Mouse (Mus musculus): ENCODE measurements around the gene Galr2. TPM values are rescaled to one million over a fixed set of nuclear protein-coding genes. Genes with fewer than 3 reads are reported as not detected.

Gene Galr2
- polyA plus RNA-seq, 1 experiment from 2014 or later, result 0.49 TPM

- no peak for ATAC-seq (ENCODE audit: insufficient read depth, low FRiP score, low TSS enrichment)
- WGBS, result 88% methylated on average over 10 of the region's 10 CpGs
- Histone ChIP-seq H3K4me2 (ENCODE audit: low read depth) (peak within 1 kb of the TSS; percentile 56), H3K4me3 (ENCODE audit: low read depth, low read length) (peak within 1 kb of the TSS; percentile 47), H3K9ac (ENCODE audit: low read length) (peak within 1 kb of the TSS; percentile 55), H3K9me3 (ENCODE audit: control insufficient read depth, low read length) (no peaks in the 10 kb centered on the region), H3K27me3 (ENCODE audit: control insufficient read depth, insufficient read depth, low read length) (no peaks in the 10 kb centered on the region), H3K27ac (ENCODE audit: low read depth, low read length) (no peak within 1 kb of the TSS), H3K4me1 (ENCODE audit: control insufficient read depth, insufficient read depth, low read length) (peaks cover 4% of the 10 kb centered on the region), H3K36me3 (ENCODE audit: control insufficient read depth, insufficient read depth, low read length) (peaks cover 6% of the 10 kb centered on the region)
- DNase-seq (ENCODE audit: low spot score), result no peak
These were observed 26.4 kb downstream of the Galr2 start, which contains the start of gene Exoc7 for GRCm38 (mm10) chr11:116307019-116307725. TSS of gene Exoc7 (minus strand) at chr11:116307233.

GRCm38 (mm10) chr11:116307762-116308531, 27.2 kb downstream of the Galr2 start:
- DNase-seq (ENCODE audit: low spot score), result no peak
- Histone ChIP-seq H3K4me3 (ENCODE audit: low read depth, low read length) (no peak overlapping the region), H3K9ac (ENCODE audit: low read length) (no peak overlapping the region), H3K27ac (ENCODE audit: low read depth, low read length) (no peak overlapping the region), H3K9me3 (ENCODE audit: control insufficient read depth, low read length) (no peaks in the 10 kb centered on the region), H3K36me3 (ENCODE audit: control insufficient read depth, insufficient read depth, low read length) (peaks cover 6% of the 10 kb centered on the region; the same call in 1 of the 2 replicates), H3K4me1 (ENCODE audit: control insufficient read depth, insufficient read depth, low read length) (peaks cover 4% of the 10 kb centered on the region), H3K27me3 (ENCODE audit: control insufficient read depth, insufficient read depth, low read length) (no peaks in the 10 kb centered on the region), H3K4me2 (ENCODE audit: low read depth) (no peak overlapping the region)
- no peak for ATAC-seq (ENCODE audit: insufficient read depth, low FRiP score, low TSS enrichment)
- WGBS, result 92% methylated on average over 12 of the region's 12 CpGs

GRCm38 (mm10) chr11:116309601-116310000, 28.9 kb downstream of the Galr2 start:
- Histone ChIP-seq H3K4me2 (ENCODE audit: low read depth) (no peak overlapping the region), H3K27ac (ENCODE audit: low read depth, low read length) (no peak overlapping the region), H3K27me3 (ENCODE audit: control insufficient read depth, insufficient read depth, low read length) (no peaks in the 10 kb centered on the region), H3K9ac (ENCODE audit: low read length) (no peak overlapping the region), H3K36me3 (ENCODE audit: control insufficient read depth, insufficient read depth, low read length) (peaks cover 2% of the 10 kb centered on the region; the same call in 1 of the 2 replicates), H3K9me3 (ENCODE audit: control insufficient read depth, low read length) (no peaks in the 10 kb centered on the region), H3K4me3 (ENCODE audit: low read depth, low read length) (no peak overlapping the region), H3K4me1 (ENCODE audit: control insufficient read depth, insufficient read depth, low read length) (peaks cover 4% of the 10 kb centered on the region)
- DNase-seq (ENCODE audit: low spot score), result no peak
- 74% methylated on average over 3 of the region's 3 CpGs for whole genome bisulfite sequencing
- no peak for ATAC-seq (ENCODE audit: insufficient read depth, low FRiP score, low TSS enrichment)

GRCm38 (mm10) chr11:116311169-116311568, 30.4 kb downstream of the Galr2 start:
- no peak for ATAC-seq (ENCODE audit: insufficient read depth, low FRiP score, low TSS enrichment)
- H3K4me3 ChIP-seq (ENCODE audit: low read depth, low read length), result no peak overlapping the region
- no peaks in the 10 kb centered on the region for H3K9me3 ChIP-seq (ENCODE audit: control insufficient read depth, low read length)
- no peaks in the 10 kb centered on the region for H3K36me3 ChIP-seq (ENCODE audit: control insufficient read depth, insufficient read depth, low read length)
- no peaks in the 10 kb centered on the region for H3K4me1 ChIP-seq (ENCODE audit: control insufficient read depth, insufficient read depth, low read length)
- H3K27me3 ChIP-seq (ENCODE audit: control insufficient read depth, insufficient read depth, low read length), result no peaks in the 10 kb centered on the region
- no peak for DNase-seq (ENCODE audit: low spot score)
- H3K9ac ChIP-seq (ENCODE audit: low read length), result no peak overlapping the region
- 51% methylated on average over 8 of the region's 8 CpGs for WGBS
- no peak overlapping the region for H3K27ac ChIP-seq (ENCODE audit: low read depth, low read length)
- no peak overlapping the region for H3K4me2 ChIP-seq (ENCODE audit: low read depth)

GRCm38 (mm10) chr11:116312359-116312758, 31.6 kb downstream of the Galr2 start:
- Histone ChIP-seq H3K9me3 (ENCODE audit: control insufficient read depth, low read length) (no peaks in the 10 kb centered on the region), H3K4me3 (ENCODE audit: low read depth, low read length) (no peak overlapping the region), H3K4me2 (ENCODE audit: low read depth) (no peak overlapping the region), H3K27me3 (ENCODE audit: control insufficient read depth, insufficient read depth, low read length) (no peaks in the 10 kb centered on the region), H3K27ac (ENCODE audit: low read depth, low read length) (no peak overlapping the region), H3K36me3 (ENCODE audit: control insufficient read depth, insufficient read depth, low read length) (no peaks in the 10 kb centered on the region), H3K9ac (ENCODE audit: low read length) (no peak overlapping the region), H3K4me1 (ENCODE audit: control insufficient read depth, insufficient read depth, low read length) (no peaks in the 10 kb centered on the region)
- WGBS, result 60% methylated on average over 8 of the region's 8 CpGs
- DNase-seq (ENCODE audit: low spot score) (no peak), ATAC-seq (ENCODE audit: insufficient read depth, low FRiP score, low TSS enrichment) (no peak)

GRCm38 (mm10) chr11:116318719-116319659, 38.2 kb downstream of the Galr2 start:
- Histone ChIP-seq H3K9ac (ENCODE audit: low read length) (peak overlapping the region; percentile 81), H3K4me3 (ENCODE audit: low read depth, low read length) (peak overlapping the region; percentile 37), H3K9me3 (ENCODE audit: control insufficient read depth, low read length) (no peaks in the 10 kb centered on the region), H3K27ac (ENCODE audit: low read depth, low read length) (no peak overlapping the region), H3K27me3 (ENCODE audit: control insufficient read depth, insufficient read depth, low read length) (no peaks in the 10 kb centered on the region), H3K4me1 (ENCODE audit: control insufficient read depth, insufficient read depth, low read length) (no peaks in the 10 kb centered on the region), H3K4me2 (ENCODE audit: low read depth) (peak overlapping the region; percentile 97), H3K36me3 (ENCODE audit: control insufficient read depth, insufficient read depth, low read length) (no peaks in the 10 kb centered on the region)
- DNase-seq (ENCODE audit: low spot score) (peak; percentile 88), ATAC-seq (ENCODE audit: insufficient read depth, low FRiP score, low TSS enrichment) (peak; percentile 68)
- WGBS, result 3% methylated on average over 39 of the region's 41 CpGs

- DNase-seq (ENCODE audit: low spot score) (no peak), ATAC-seq (ENCODE audit: insufficient read depth, low FRiP score, low TSS enrichment) (no peak)
- Histone ChIP-seq H3K4me2 (ENCODE audit: low read depth) (no peak overlapping the region), H3K4me1 (ENCODE audit: control insufficient read depth, insufficient read depth, low read length) (peaks cover 18% of the 10 kb centered on the region), H3K27me3 (ENCODE audit: control insufficient read depth, insufficient read depth, low read length) (no peaks in the 10 kb centered on the region), H3K27ac (ENCODE audit: low read depth, low read length) (no peak overlapping the region), H3K36me3 (ENCODE audit: control insufficient read depth, insufficient read depth, low read length) (no peaks in the 10 kb centered on the region), H3K9me3 (ENCODE audit: control insufficient read depth, low read length) (no peaks in the 10 kb centered on the region), H3K4me3 (ENCODE audit: low read depth, low read length) (no peak overlapping the region), H3K9ac (ENCODE audit: low read length) (no peak overlapping the region)
- 74% methylated on average over 7 of the region's 7 CpGs for WGBS
These were observed 46.3 kb downstream of the Galr2 start for GRCm38 (mm10) chr11:116326963-116327603.
